Mouse (Mus musculus) megakaryocyte, embryonic 14.5 days (primary cell): ENCODE results near the gene Aars2.

Experiments
- FLI1 ChIP-seq: IDR thresholded peaks from 2 replicates; pipeline ENCODE4 v1.6.1; 2012; ENCODE audit warnings: low read length, inconsistent platforms, mixed read lengths
- GATA1 ChIP-seq: IDR thresholded peaks from 3 replicates; pipeline ENCODE4 v1.6.1; 2012; ENCODE audit warnings: mixed read lengths, low read length, inconsistent platforms, borderline replicate concordance

DNA sequence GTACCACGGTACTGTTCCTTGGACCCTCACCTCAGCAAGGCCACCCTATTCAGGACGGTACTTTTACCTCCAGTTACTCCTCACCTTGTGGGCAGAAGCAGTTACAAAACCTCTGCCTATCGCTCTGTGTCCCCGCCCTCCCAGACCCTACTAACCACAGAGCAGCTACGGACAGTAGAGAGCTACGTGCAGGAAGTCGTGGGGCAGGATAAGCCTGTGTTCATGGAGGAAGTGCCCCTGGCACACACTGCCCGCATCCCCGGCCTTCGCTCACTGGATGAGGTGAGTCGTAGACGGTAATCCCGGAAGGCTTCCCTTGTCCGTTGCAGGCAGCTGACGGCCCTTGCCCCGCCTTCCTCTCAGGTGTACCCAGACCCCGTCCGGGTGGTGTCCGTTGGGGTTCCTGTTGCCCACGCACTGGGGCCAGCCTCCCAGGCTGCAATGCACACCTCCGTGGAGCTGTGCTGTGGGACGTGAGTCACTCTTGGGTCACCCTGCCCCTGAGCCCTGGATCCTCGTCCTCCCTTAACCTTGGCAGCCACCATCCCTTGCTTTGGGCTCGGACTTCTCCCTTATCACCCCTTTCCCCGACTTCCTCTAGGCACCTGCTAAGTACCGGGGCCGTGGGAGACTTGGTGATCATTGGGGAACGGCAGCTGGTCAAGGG lies 11.0 kb downstream of the Aars2 start:
- no peak for TF ChIP-seq GATA1
- TF ChIP-seq FLI1, result no peak
